Mouse (Mus musculus): ENCODE data around the gene Cbr2. TPM values are rescaled to one million over a fixed set of nuclear protein-coding genes. Genes with fewer than 3 reads are reported as not detected.

The Cbr2 gene
- total RNA-seq, 1 experiment from 2014 or later: not detected

- peak; percentile 93 for ATAC-seq (replicated peaks; ENCODE audit: low read depth, poor library complexity, severe bottlenecking)
Observed at GRCm38 (mm10) chr11:120713580-120714518, 18.1 kb downstream of the Cbr2 start, which contains the start of the genes Cenpx and Lrrc45. Cenpx (minus strand) TSS chr11:120713738. Lrrc45 (plus strand) TSS chr11:120713925.

- peak; percentile 16 for ATAC-seq (replicated peaks; ENCODE audit: low read depth, poor library complexity, severe bottlenecking)
Observed at GRCm38 (mm10) chr11:120712771-120713568, 18.9 kb downstream of the Cbr2 start.

- no peak for ATAC-seq (replicated peaks; ENCODE audit: low read depth, poor library complexity, severe bottlenecking)
Observed at GRCm38 (mm10) chr11:120711980-120712604, 19.8 kb downstream of the Cbr2 start.

- no peak for ATAC-seq (replicated peaks; ENCODE audit: low read depth, poor library complexity, severe bottlenecking)
Observed at GRCm38 (mm10) chr11:120710672-120711071, 21.2 kb downstream of the Cbr2 start.

- ATAC-seq (replicated peaks; ENCODE audit: low read depth, poor library complexity, severe bottlenecking): no peak
Observed at GRCm38 (mm10) chr11:120709551-120709950, 22.4 kb downstream of the Cbr2 start.

GRCm38 (mm10) chr11:120707969-120708368 lies 23.9 kb downstream of the Cbr2 start:
- ATAC-seq (replicated peaks; ENCODE audit: low read depth, poor library complexity, severe bottlenecking): no peak

- ATAC-seq (replicated peaks; ENCODE audit: low read depth, poor library complexity, severe bottlenecking): no peak
Observed at GRCm38 (mm10) chr11:120707225-120707624, 24.7 kb downstream of the Cbr2 start.

GRCm38 (mm10) chr11:120706120-120706519 lies 25.8 kb downstream of the Cbr2 start:
- ATAC-seq (replicated peaks; ENCODE audit: low read depth, poor library complexity, severe bottlenecking): no peak

- ATAC-seq (replicated peaks; ENCODE audit: low read depth, poor library complexity, severe bottlenecking): no peak
Observed at GRCm38 (mm10) chr11:120704486-120705325, 27.2 kb downstream of the Cbr2 start.

GRCm38 (mm10) chr11:120703696-120704454 lies 28.0 kb downstream of the Cbr2 start:
- ATAC-seq (replicated peaks; ENCODE audit: low read depth, poor library complexity, severe bottlenecking): no peak

- ATAC-seq (replicated peaks; ENCODE audit: low read depth, poor library complexity, severe bottlenecking): no peak
Observed at GRCm38 (mm10) chr11:120697741-120698140, 34.2 kb downstream of the Cbr2 start.

- no peak for ATAC-seq (replicated peaks; ENCODE audit: low read depth, poor library complexity, severe bottlenecking)
Observed at GRCm38 (mm10) chr11:120696568-120696967, 35.3 kb downstream of the Cbr2 start.

GRCm38 (mm10) chr11:120695641-120696040 lies 36.3 kb downstream of the Cbr2 start:
- ATAC-seq (replicated peaks; ENCODE audit: low read depth, poor library complexity, severe bottlenecking): no peak

- no peak for ATAC-seq (replicated peaks; ENCODE audit: low read depth, poor library complexity, severe bottlenecking)
Observed at GRCm38 (mm10) chr11:120695184-120695583, 36.7 kb downstream of the Cbr2 start.

GRCm38 (mm10) chr11:120693461-120693860 lies 38.5 kb downstream of the Cbr2 start:
- ATAC-seq (replicated peaks; ENCODE audit: low read depth, poor library complexity, severe bottlenecking): no peak

GRCm38 (mm10) chr11:120692471-120693011 lies 39.4 kb downstream of the Cbr2 start:
- ATAC-seq (replicated peaks; ENCODE audit: low read depth, poor library complexity, severe bottlenecking): no peak

GRCm38 (mm10) chr11:120689365-120689764 lies 42.5 kb downstream of the Cbr2 start:
- ATAC-seq (replicated peaks; ENCODE audit: low read depth, poor library complexity, severe bottlenecking): no peak

- no peak for ATAC-seq (replicated peaks; ENCODE audit: low read depth, poor library complexity, severe bottlenecking)
Observed at GRCm38 (mm10) chr11:120686650-120687272, 45.2 kb downstream of the Cbr2 start.
